Mouse (Mus musculus) erythroid progenitor cell, adult 5-6 weeks (primary cell): ENCODE data around the gene Setd3. TPM values are rescaled to one million over a fixed set of nuclear protein-coding genes. Genes with fewer than 3 reads are reported as not detected.

Source experiments
- ATAC-seq: replicated peaks from 2 replicates; pipeline ENCODE4 v1.8.0; 2016; ENCODE audit warnings: moderate number of reproducible peaks, mild to moderate bottlenecking, moderate TSS enrichment, inconsistent platforms; ENCODE audit not compliant: poor library complexity, low FRiP score, severe bottlenecking
- total RNA-seq, 2 experiments: library from RNA; stranded (forward) in 1 of 2; stranded (reverse) in 1 of 2; fragments of 150-400 nt in 1 of 2; fragments of 186-747, 209-891 nt in 1 of 2; gene quantifications; 2 replicates each; pipeline versions ENCODE4 v1.2.3 to v1.2.4; 2015 to 2017; ENCODE audit warnings: low replicate concordance in 2 of 2

The Setd3 gene
- total RNA-seq, 2 experiments from 2014 or later: 122 to 177 TPM

- no peak for ATAC-seq
Observed at GRCm38 (mm10) chr12:108097643-108098042, 81.5 kb downstream of the Setd3 start.

DNA sequence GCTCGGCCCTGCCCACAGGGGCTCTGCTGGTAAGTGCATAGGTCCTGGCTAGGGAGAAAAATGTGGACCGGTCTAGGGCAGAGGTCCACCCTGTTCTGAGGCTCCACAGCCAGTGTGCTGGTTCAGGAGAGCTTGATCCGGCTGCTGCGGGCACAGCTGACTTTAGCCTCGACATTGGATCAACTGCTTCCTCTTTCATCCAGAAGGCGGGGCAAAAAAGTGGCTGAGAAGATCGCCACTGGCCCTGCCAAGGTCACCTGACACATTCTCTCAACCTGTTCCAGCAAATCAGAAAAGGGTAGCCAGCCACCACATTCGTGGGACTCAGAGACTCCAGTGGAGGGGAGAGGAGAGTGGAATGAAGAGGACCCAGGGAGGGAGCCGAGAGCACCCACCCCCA is 90.9 kb downstream of the Setd3 start:
- ATAC-seq: no peak

DNA sequence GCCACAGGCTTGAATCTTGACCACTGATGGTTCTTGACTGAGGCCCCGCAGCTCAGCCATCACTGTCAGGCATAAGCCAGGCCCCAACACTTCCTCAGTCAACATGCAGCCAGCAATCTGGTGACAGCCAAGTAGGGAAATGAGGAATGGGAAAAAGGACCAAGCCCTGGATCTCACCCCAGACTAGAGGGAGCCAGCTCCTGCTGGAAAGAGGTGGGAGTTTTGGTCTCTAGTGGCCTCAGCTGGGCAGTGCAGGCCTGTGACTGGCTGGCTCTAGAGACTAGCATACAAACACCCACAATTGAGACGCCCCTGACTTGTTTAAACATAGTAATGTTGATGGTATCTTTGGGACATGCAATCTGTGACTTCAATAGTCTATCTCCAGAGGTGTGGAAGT is 91.6 kb downstream of the Setd3 start:
- ATAC-seq: no peak

GRCm38 (mm10) chr12:108078122-108078752 is 100.9 kb downstream of the Setd3 start:
- ATAC-seq: no peak

DNA sequence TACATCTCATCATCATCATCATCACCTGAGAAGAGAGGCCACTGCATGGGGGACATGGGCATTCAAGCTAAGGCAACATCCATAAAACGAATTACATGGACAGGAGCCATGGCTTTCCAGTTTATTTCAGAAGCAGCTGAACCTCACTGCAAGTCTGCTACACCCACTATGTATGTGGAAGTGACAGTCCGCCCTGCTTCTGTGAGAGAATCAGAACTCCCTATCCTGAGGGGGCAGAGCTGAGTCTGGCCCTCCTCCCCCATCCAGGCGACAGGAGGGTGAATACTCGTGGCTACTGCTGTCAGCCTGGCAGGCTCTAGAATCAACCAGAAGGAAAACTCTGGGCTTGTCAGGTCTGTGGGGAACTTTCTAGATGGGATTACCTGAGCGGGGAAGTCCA is 106.2 kb downstream of the Setd3 start:
- ATAC-seq: no peak

DNA sequence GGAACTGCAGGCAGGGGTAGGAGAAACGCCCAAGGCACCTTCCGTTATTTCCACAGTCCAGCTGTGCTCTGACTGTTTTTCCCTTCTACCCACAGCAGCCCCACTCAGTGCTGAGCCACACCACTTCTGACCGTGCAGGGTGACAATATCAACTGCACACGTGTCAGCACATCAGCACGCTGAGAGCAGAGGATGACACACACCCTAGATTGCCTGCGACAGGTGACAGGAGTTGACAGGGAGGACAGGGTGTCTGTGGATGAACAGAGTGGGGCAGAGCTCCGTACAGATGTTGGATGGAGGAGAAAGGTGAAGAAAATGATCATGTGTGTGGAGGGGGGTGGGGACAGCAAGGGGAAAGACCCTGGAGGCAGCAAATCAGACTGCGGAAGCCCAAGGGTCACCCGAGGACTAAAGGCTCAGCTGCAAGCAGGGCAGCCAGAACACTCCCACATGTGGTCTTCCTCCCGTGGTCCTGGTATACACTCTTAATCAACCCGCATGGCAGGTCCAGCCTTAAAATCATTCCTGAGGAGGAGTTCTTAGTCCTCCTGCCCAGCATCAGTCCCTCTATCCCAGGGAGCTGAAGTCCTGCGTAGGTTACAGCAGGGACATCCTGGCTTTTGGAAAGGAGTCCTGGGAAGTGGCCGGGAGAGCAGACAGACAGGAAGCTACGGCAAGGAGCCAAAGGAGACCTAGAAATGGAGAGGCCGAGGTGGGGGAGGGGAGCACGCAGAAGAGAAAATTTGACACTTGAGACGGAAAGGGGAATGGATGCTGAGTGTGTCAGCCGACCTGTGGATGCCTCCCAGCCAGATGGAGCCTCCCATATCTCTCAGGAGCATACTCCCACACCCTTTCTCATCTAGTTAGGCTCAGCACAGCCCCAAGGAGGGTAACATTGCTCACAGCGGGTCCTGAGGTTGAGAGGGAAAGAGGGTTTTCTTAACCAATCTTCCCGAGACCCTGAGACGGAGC is 108.1 kb downstream of the Setd3 start:
- ATAC-seq: no peak

- ATAC-seq: no peak
Observed at GRCm38 (mm10) chr12:108069504-108069903, 109.6 kb downstream of the Setd3 start.

DNA sequence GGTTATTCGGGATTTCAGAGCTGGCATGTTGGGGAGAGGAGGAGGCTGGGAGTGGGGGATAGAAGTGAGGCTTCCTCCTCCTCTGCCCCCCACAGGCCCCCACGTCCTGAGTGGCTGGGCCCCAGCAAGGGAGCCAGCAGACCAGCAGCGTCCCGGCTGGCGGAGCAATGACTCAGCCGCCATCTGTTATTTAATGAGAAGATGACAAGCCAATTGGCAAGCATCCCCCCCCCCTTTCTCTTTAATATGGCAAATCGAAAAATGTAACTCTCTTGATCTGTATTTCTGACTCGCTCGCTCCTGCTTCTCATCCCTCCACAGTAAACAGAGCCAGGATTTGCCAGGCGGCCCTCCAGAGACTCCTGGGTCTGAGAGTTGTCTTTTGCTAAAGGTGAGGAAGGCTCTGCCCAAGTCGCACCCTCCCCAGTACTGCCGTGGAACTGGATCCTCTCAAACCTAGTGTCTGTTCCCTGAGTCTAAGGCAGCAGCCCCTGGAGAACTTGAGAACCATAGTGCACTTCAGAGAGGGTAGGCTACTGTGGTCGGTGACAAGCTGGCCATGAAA is 111.2 kb downstream of the Setd3 start:
- no peak for ATAC-seq

DNA sequence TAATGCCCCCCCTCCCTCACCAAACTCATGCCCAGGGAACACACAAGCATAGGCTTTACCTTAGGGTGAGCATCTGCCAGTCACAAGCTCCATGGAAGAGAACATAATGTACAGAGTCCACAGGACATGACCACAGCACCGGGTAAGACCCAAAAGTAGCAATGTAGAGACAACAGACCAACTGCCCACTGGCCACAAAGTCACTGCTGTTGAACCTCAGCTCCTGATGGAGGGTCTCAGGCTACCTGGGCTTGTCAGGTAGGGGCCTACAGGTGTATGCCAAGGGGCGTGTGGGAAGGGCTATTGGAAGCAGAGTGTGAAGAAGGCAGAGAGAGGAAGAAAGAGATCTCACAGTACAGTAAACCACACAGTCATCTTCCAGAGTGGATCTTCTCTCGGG is 111.9 kb downstream of the Setd3 start:
- no peak for ATAC-seq

GRCm38 (mm10) chr12:108064396-108064998 is 114.6 kb downstream of the Setd3 start:
- ATAC-seq: no peak

- ATAC-seq: no peak
Observed at GRCm38 (mm10) chr12:108063986-108064385, 115.1 kb downstream of the Setd3 start.

- no peak for ATAC-seq
Observed at GRCm38 (mm10) chr12:108062137-108062536, 117.0 kb downstream of the Setd3 start.

DNA sequence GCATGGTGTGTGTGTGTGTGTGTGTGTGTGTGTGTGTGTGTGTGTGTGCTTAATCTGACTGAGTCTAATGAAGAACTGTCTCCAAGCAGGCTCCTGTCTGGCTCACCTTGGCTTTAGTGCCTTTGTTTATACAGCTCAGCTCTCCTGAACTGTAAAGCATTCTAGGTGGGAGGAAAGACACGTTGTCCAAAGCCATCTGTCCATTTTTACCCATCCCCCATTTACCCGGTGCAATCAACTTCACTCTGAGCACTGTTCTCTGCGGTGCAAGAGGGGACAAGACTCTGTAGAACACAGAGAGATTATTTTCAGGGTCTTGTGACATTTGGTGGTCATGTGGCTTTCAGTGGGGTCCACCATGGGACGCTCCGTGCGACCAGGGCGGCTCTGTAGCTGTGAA is 117.5 kb downstream of the Setd3 start:
- no peak for ATAC-seq

Other genes starting within 250 kb of the Setd3 start
- gene Bcl11b, start 175.7 kb downstream of the Setd3 start, total RNA-seq (2015; ENCODE audit: low replicate concordance): 0.72 and 1.3 TPM in 2 replicates
- gene Bcl11b, start 175.7 kb downstream of the Setd3 start, total RNA-seq (2017; ENCODE audit: low replicate concordance): 0.38 and 1.3 TPM in 2 replicates
- gene Ccnk, start 265 bp upstream of the Setd3 start, total RNA-seq (2015; ENCODE audit: low replicate concordance): 38.1 and 80.0 TPM in 2 replicates
- gene Ccnk, start 265 bp upstream of the Setd3 start, total RNA-seq (2017; ENCODE audit: low replicate concordance): 19.3 and 24.7 TPM in 2 replicates
- gene Ccdc85c, start 96.1 kb upstream of the Setd3 start, total RNA-seq (2015; ENCODE audit: low replicate concordance): not detected in 2 replicates
- 0.64 and 6.3 TPM in 2 replicates for gene Ccdc85c, start 96.1 kb upstream of the Setd3 start, total RNA-seq (2017; ENCODE audit: low replicate concordance)
- gene Hhipl1, start 127.0 kb upstream of the Setd3 start, total RNA-seq (2015; ENCODE audit: low replicate concordance): not detected in 2 replicates
- gene Hhipl1, start 127.0 kb upstream of the Setd3 start, total RNA-seq (2017; ENCODE audit: low replicate concordance): not detected in 2 replicates
- not detected in 2 replicates for gene Cyp46a1, start 155.1 kb upstream of the Setd3 start, total RNA-seq (2015; ENCODE audit: low replicate concordance)
- gene Cyp46a1, start 155.1 kb upstream of the Setd3 start, total RNA-seq (2017; ENCODE audit: low replicate concordance): not detected in 2 replicates
- not detected in 2 replicates for gene Eml1, start 191.6 kb upstream of the Setd3 start, total RNA-seq (2015; ENCODE audit: low replicate concordance)
- not detected in 2 replicates for gene Eml1, start 191.6 kb upstream of the Setd3 start, total RNA-seq (2017; ENCODE audit: low replicate concordance)